Mouse (Mus musculus) ES-Bruce4 (cell line): ENCODE results near the gene Igf2r.

Experiments
- CTCF ChIP-seq: IDR thresholded peaks from one replicate; pipeline ENCODE4 v1.8.1; 2011; ENCODE audit warnings: low read depth, low read length
- EP300 ChIP-seq: IDR thresholded peaks from 2 replicates; pipeline ENCODE4 v1.6.1; 2011; ENCODE audit warnings: low read depth, low read length; ENCODE audit not compliant: insufficient read depth

DNA sequence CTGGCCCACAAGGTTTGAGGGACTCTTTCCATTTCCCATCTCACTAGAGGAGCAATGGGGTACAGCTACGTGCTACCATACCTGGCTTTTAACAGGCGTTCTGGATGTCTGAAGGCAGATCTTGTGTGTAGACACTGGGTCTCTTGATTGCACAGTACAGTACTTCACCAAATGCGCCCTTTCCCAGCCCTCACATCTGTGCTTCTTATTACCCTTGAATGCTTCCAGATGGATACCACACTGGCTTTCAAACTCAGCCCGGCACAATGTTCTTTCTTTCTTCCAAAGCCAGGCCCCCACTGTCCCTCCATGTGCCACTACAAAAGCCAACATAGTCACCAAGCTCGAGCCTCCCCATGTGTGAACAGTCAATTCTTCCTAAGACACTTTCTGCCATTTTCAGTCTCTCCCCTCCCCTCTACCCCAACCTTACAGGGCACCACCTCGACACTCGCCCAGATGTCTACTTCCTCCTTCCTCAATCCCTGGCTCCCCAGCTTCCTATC, 97.1 kb downstream of the Igf2r start:
- TF ChIP-seq CTCF (no peak), EP300 (no peak)
